Mouse (Mus musculus) hindbrain, postnatal 0 days (tissue): ENCODE measurements around the gene 2900026A02Rik. TPM values are rescaled to one million over a fixed set of nuclear protein-coding genes. Genes with fewer than 3 reads are reported as not detected.

Source experiments
- ATAC-seq: fragments of 200-750 bp; cut with Nextera tagmentation; 2 replicates; pipeline ENCODE4 v1.8.0; 2017; ENCODE audit warnings: mild to moderate bottlenecking, moderate TSS enrichment, moderate library complexity
- DNase-seq: peaks from one replicate; pipeline ENCODE4 v3.0.0-alpha.2; 2015; ENCODE audit warnings: low spot score
- H3K27ac ChIP-seq: fragments of 300-500 bp; sonication (generic); 2 replicates; pipeline ENCODE4 v1.5.1; 2014; ENCODE audit warnings: mild to moderate bottlenecking
- H3K27me3 ChIP-seq: fragments of 300-500 bp; sonication (generic); 2 replicates; pipeline ENCODE4 v1.6.1; 2014; ENCODE audit warnings: low read length, mixed read lengths; ENCODE audit not compliant: insufficient read depth
- H3K36me3 ChIP-seq: fragments of 300-500 bp; sonication (generic); 2 replicates; pipeline ENCODE4 v1.6.1; 2014; ENCODE audit warnings: low read length, mixed read lengths; ENCODE audit not compliant: insufficient read depth
- H3K4me1 ChIP-seq: fragments of 300-500 bp; sonication (generic); 2 replicates; pipeline ENCODE4 v1.6.1; 2014; ENCODE audit warnings: antibody characterized with exemption, low read length, mixed read lengths; ENCODE audit not compliant: insufficient read depth
- H3K4me2 ChIP-seq: fragments of 300-500 bp; sonication (generic); 2 replicates; pipeline ENCODE4 v1.6.1; 2014; ENCODE audit warnings: low read depth, mild to moderate bottlenecking, low read length, moderate library complexity, mixed read lengths
- H3K4me3 ChIP-seq: fragments of 300-500 bp; sonication (generic); 2 replicates; pipeline ENCODE4 v1.5.1; 2014; ENCODE audit warnings: low read length
- H3K9ac ChIP-seq: fragments of 300-500 bp; sonication (generic); replicated peaks from 2 replicates; pipeline ENCODE4 v1.6.1; 2014; ENCODE audit warnings: mild to moderate bottlenecking, low read length, moderate library complexity, mixed read lengths
- H3K9me3 ChIP-seq: fragments of 300-500 bp; sonication (generic); 2 replicates; pipeline ENCODE4 v1.6.1; 2016; ENCODE audit warnings: low read length, mixed read lengths
- CTCF ChIP-seq: IDR thresholded peaks from 2 replicates; pipeline ENCODE4 v1.5.1; 2016; ENCODE audit warnings: antibody characterized with exemption, control low read depth, low read depth
- WGBS: fragments of 180-500 bp; shearing (Covaris S2); extraction: QIAGEN DNeasy Blood & Tissue Kit; methylation state at CpG from one replicate; pipeline ENCODE4 v1.1.7; 2014; 5-methylcytosine and 5-hydroxymethylcytosine counted together
- polyA plus RNA-seq: library from polyadenylated mRNA; unstranded; fragments of >200 nt; fragmentation: Nextera tagmentation; extraction: Ambion mirVana; gene quantifications from 2 replicates; pipeline ENCODE4 v1.2.1, GENCODE M21; 2015
- total RNA-seq: library from RNA; depleted of rRNA; stranded (reverse); fragments of >200 nt; gene quantifications from 2 replicates; pipeline ENCODE4 v1.2.3, GENCODE M21; 2014

The 2900026A02Rik gene
- total and polyA plus RNA-seq, 2 experiments from 2014 or later, result 3.1 to 10.6 TPM

DNA sequence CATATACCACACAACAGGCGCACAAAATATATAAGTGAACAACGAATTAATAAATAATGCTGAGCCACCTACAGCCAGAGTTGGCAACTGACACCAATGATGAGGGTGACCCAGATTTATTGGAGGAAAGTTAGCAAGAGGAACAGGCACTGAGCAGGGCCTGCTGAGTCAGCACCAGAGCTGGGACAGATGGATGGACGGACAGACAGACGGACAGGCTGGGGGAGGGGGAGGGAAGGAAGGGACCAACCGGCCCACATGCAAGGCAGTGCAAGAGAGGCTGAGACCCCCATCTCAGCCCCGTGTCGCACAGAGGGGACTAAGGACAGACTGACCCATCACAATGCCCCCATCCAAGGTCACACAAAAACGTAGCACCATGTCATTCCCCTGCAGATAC is 7.0 kb downstream of the 2900026A02Rik start:
- Histone ChIP-seq H3K4me1 (peaks cover 8% of the 10 kb centered on the region), H3K27ac (no peak overlapping the region), H3K9me3 (no peaks in the 10 kb centered on the region), H3K27me3 (no peaks in the 10 kb centered on the region), H3K36me3 (no peaks in the 10 kb centered on the region), H3K4me3 (no peak overlapping the region), H3K4me2 (no peak overlapping the region), H3K9ac (no peak overlapping the region)
- 89% methylated on average over 8 of the region's 8 CpGs for WGBS
- DNase-seq, result no peak
- ATAC-seq, result no peak
- TF ChIP-seq CTCF, result no peak

DNA sequence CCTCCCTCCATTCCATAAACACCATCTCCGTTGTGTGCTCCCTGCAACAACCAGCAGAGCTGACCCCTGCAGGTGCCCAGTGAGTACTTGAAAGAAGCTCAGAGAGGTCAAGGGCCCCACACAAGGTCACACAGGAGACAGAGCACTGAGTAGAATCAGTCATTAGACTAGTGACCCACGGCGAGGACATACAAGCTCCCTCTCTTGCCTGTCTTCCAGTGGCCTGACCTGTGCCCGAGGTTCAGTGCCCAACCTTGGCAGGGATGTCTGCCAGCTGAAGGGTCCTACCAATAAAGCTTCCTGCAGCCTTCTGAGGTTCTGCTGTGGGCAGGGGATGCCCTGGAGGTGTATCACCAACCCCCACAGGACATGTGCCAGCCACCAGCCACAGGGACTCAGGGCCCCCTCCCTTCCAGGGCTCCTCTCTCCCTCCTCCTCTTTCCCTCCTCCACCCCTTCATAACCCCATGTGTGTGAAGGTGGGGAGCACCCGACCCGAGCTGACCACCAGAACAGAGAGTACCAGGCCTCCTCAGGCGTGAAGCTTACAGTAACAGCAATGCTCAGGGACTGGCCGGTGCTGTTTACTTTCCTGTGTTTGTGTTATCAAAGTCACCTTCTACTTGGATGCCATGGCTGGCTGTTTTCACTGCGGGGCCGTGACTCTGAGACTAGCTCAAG is 8.7 kb downstream of the 2900026A02Rik start:
- 82% methylated on average over 10 of the region's 10 CpGs for WGBS
- no peak for DNase-seq

GRCm38 (mm10) chr5:113210314-113210713 is 10.7 kb downstream of the 2900026A02Rik start:
- no peak overlapping the region for H3K4me2 ChIP-seq
- H3K9me3 ChIP-seq, result no peaks in the 10 kb centered on the region
- no peaks in the 10 kb centered on the region for H3K27me3 ChIP-seq
- 78% methylated on average over 6 of the region's 6 CpGs for WGBS
- H3K36me3 ChIP-seq, result no peaks in the 10 kb centered on the region
- ATAC-seq, result no peak
- no peak for TF ChIP-seq CTCF
- no peak for DNase-seq
- no peak overlapping the region for H3K9ac ChIP-seq
- peaks cover 10% of the 10 kb centered on the region for H3K4me1 ChIP-seq
- H3K27ac ChIP-seq, result peak overlapping the region; percentile 64
- no peak overlapping the region for H3K4me3 ChIP-seq

More for the DNA sequence above, 8.7 kb downstream of the 2900026A02Rik start:
- Histone ChIP-seq H3K4me3 (no peak overlapping the region), H3K9ac (no peak overlapping the region), H3K27me3 (no peaks in the 10 kb centered on the region), H3K36me3 (no peaks in the 10 kb centered on the region), H3K4me2 (no peak overlapping the region), H3K4me1 (peaks cover 10% of the 10 kb centered on the region), H3K27ac (no peak overlapping the region), H3K9me3 (no peaks in the 10 kb centered on the region)
- no peak for TF ChIP-seq CTCF
- no peak for ATAC-seq

GRCm38 (mm10) chr5:113209898-113210297 is 11.1 kb downstream of the 2900026A02Rik start:
- H3K4me1 ChIP-seq, result peaks cover 10% of the 10 kb centered on the region

DNA sequence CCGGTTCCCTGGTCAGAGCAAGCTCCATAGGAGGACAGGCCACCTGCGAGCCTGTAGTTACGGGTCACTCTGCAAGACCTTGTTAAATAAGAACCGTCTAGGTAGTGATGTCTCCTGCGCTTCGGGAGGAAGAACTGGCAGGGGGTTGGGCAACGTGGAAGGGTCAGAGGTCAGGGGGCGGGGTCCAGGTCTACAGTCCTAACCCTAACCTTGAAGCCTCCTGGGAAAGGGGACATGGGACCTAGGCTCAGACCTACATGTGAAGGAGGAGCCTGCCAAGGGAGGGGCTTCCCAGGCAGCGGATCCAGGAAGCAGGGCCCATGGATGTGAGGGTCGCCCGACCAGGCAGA is 11.7 kb downstream of the 2900026A02Rik start:
- Histone ChIP-seq H3K9ac (peak overlapping the region; percentile 17; the same call in 1 of the 2 replicates), H3K4me3 (no peak overlapping the region), H3K4me1 (peaks cover 10% of the 10 kb centered on the region), H3K27ac (peak overlapping the region; percentile 64), H3K36me3 (no peaks in the 10 kb centered on the region), H3K9me3 (no peaks in the 10 kb centered on the region), H3K27me3 (no peaks in the 10 kb centered on the region), H3K4me2 (0 out of 2 replicates have a peak overlapping the region, but pooled peaks have one; percentile 5)
- ATAC-seq (peak; percentile 11; the same call in 1 of the 2 replicates), DNase-seq (no peak)
- WGBS, result 40% methylated on average over 11 of the region's 11 CpGs
- no peak for TF ChIP-seq CTCF

More at GRCm38 (mm10) chr5:113209898-113210297, 11.1 kb downstream of the 2900026A02Rik start:
- no peak for ATAC-seq
- WGBS, result 82% methylated on average over 13 of the region's 13 CpGs
- Histone ChIP-seq H3K27ac (peak overlapping the region; percentile 64), H3K4me2 (no peak overlapping the region), H3K9me3 (no peaks in the 10 kb centered on the region), H3K27me3 (no peaks in the 10 kb centered on the region), H3K4me3 (no peak overlapping the region), H3K9ac (no peak overlapping the region), H3K36me3 (no peaks in the 10 kb centered on the region)
- no peak for TF ChIP-seq CTCF
- DNase-seq, result no peak

GRCm38 (mm10) chr5:113208622-113209400 is 12.2 kb downstream of the 2900026A02Rik start:
- no peaks in the 10 kb centered on the region for H3K36me3 ChIP-seq
- ATAC-seq (peak; percentile 85), DNase-seq (peak; percentile 74)
- no peak overlapping the region for H3K4me3 ChIP-seq
- TF ChIP-seq CTCF, result no peak
- peaks cover 10% of the 10 kb centered on the region for H3K4me1 ChIP-seq
- peak overlapping the region; percentile 64 for H3K27ac ChIP-seq
- no peaks in the 10 kb centered on the region for H3K27me3 ChIP-seq
- peak overlapping the region; percentile 17; the same call in 1 of the 2 replicates for H3K9ac ChIP-seq
- H3K9me3 ChIP-seq, result no peaks in the 10 kb centered on the region
- H3K4me2 ChIP-seq, result 0 out of 2 replicates have a peak overlapping the region, but pooled peaks have one; percentile 5
- WGBS, result 29% methylated on average over 11 of the region's 11 CpGs

- H3K4me2 ChIP-seq, result no peak overlapping the region
- DNase-seq (no peak), ATAC-seq (no peak)
- H3K9ac ChIP-seq, result no peak overlapping the region
- H3K9me3 ChIP-seq, result no peaks in the 10 kb centered on the region
- H3K36me3 ChIP-seq, result no peaks in the 10 kb centered on the region
- H3K4me3 ChIP-seq, result no peak overlapping the region
- peaks cover 10% of the 10 kb centered on the region for H3K4me1 ChIP-seq
- H3K27ac ChIP-seq, result 0 out of 2 replicates have a peak overlapping the region, but pooled peaks have one; percentile 7
- no peaks in the 10 kb centered on the region for H3K27me3 ChIP-seq
- no peak for TF ChIP-seq CTCF
- WGBS, result 36% methylated on average over 4 of the region's 4 CpGs
Observed at GRCm38 (mm10) chr5:113208048-113208447, 13.0 kb downstream of the 2900026A02Rik start.
